Mouse (Mus musculus) monocyte, adult 5-6 weeks (primary cell): ENCODE results near the gene Slc1a3. TPM values are rescaled to one million over a fixed set of nuclear protein-coding genes. Genes with fewer than 3 reads are reported as not detected.

Experiments used
- ATAC-seq: fragments of 153-309, 156-312 bp; replicated peaks from 2 replicates; pipeline ENCODE4 v1.8.0; 2017; ENCODE audit warnings: mild to moderate bottlenecking; ENCODE audit not compliant: low TSS enrichment, insufficient number of reproducible peaks, severe bottlenecking, poor library complexity, low FRiP score
- total RNA-seq: library from RNA; stranded (forward); fragments of 200-1000, 200-491, 200-594 nt; gene quantifications from 3 replicates; pipeline ENCODE4 v1.2.3, GENCODE M21; 2017

Slc1a3 gene
- total RNA-seq, 1 experiment from 2014 or later = 0.38 TPM

GRCm38 (mm10) chr15:8665675-8666350 is 44.8 kb downstream of the Slc1a3 start:
- ATAC-seq = no peak

DNA sequence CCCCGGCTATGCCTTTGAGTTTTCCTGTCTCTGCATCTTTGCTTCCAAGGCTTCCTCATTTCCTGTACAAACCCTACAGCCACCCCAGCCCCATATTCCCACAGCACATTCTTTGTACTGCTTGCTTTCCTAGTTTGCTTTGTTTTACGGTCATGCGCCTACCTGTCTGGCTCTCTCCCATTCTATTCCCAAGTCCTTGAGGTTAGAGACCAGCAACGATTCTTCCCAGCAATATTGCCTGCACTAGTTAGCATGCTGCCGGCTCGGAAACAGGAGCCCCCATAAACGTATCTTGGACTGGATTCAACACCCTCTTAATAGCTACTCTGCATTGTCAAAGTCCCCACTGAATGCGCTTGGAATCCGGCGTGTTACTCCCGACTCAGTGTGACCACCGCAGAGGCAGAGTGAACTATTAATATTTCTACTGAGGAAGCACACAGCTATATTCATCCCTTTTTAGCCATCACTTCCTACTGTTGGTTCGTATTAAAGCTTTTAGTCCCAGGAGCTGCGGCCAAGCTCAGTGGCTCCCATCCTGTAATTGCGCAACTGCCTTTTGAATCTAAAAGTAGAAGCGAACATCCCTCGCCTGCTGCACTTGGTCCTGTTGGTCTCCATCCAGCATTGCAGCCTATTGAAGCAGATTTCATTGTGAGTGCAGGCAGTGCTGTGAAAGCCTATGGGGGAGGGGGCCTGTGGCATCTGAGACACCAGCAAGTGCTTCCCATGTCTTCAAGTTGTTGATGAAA is 47.0 kb downstream of the Slc1a3 start:
- ATAC-seq = no peak

DNA sequence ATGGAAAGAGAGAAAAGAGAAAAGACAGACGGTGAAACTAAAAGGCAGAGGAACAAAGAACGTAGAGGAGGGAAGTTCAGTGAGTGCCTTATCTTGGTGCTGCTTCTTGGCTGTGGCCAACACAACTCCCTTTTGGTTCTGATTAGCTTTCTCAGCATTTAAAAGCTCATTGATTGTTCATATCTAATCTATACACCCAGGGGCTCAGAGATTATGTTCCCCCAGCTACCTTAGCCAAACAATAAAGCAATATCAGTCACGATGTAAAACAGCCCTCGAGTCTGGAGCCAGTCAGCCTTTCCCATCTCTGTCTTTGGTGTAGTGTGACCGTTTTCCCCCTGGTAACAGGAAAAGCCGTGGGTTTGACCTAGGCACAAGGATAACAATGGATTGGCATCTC is 48.7 kb downstream of the Slc1a3 start:
- ATAC-seq = no peak

GRCm38 (mm10) chr15:8659977-8660376 is 50.6 kb downstream of the Slc1a3 start:
- no peak for ATAC-seq

- no peak for ATAC-seq
Observed at GRCm38 (mm10) chr15:8659483-8659971, 51.0 kb downstream of the Slc1a3 start.

GRCm38 (mm10) chr15:8658086-8658980 is 52.2 kb downstream of the Slc1a3 start:
- no peak for ATAC-seq

- ATAC-seq = no peak
Observed at GRCm38 (mm10) chr15:8655251-8655650, 55.3 kb downstream of the Slc1a3 start.

GRCm38 (mm10) chr15:8652637-8653036 is 57.9 kb downstream of the Slc1a3 start:
- no peak for ATAC-seq

GRCm38 (mm10) chr15:8643997-8644692 is 66.4 kb downstream of the Slc1a3 start:
- ATAC-seq = no peak

GRCm38 (mm10) chr15:8639856-8640255 is 70.7 kb downstream of the Slc1a3 start:
- no peak for ATAC-seq

DNA sequence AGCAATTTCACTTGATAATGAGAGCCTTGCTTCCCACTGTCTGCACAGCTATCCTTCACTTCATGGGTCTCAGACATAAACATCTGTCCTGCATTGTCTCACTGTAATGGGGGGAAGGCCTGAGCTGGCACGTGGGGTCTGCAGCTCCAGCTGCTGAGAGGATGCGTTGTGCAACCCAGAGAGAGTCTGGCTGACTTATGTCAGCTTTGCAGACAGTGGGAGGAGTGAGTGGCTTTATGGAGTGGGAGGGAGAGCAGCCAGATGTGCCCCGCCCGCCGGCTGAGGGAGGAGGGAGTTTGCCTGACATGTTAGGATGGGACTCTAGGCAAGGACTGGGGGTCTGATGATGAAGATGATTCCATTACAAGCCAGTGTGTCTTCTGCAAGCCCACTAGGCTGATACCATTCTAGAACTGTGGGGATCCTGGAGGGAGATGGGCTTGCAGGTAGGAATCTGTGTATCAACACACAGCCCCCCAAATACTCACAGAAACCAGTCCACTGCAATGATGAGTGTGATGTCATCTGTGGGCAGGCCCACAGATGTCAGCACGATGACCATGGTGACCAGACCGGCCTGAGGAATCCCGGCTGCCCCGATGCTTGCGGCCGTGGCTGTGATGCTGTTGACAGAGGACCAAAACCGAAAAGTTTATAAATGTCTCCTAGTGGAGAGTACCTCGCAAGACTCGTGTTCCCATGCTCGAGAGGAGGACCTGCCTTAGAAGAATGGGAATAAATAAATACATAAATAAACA is 71.8 kb downstream of the Slc1a3 start:
- ATAC-seq = no peak

DNA sequence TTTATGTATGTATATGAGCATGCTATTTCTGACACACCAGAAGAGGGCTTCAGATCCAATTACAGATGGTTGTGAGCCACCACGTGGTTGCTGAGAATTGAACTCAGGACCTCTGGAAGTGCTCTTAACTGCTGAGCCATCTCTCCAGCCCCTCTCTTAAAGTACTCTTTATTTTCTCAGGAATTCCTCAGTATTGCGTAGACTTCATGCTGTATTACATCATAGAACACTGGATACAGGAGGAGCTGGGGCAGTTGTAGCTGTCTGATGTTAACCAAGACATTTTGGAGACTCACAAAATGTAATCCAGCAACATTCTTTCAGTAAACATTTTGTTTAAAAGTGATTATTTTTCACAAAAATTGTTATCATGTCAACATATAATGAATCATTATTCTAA is 73.3 kb downstream of the Slc1a3 start:
- no peak for ATAC-seq

DNA sequence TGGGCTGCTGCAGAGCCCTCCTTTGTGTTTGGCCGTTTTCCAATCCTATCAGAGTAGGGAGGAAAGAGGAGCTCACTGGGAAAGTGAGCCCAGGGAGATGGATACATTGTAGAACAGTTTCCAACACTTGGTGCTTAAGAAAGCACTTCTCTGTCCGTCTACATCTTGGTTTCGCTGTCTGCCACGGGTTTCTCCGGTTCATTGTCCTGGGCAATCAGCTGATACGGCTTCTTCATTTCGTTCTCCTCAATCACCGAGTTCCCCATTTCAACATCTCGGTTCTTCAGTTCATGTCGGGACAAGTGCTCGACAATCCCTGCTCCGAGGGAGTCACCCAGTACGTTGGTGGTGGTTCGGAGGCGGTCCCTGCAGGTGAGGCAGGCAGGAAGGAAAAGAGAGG is 74.6 kb downstream of the Slc1a3 start:
- no peak for ATAC-seq

GRCm38 (mm10) chr15:8634807-8635206 is 75.8 kb downstream of the Slc1a3 start:
- no peak for ATAC-seq

- ATAC-seq = no peak
Observed at GRCm38 (mm10) chr15:8634355-8634754, 76.2 kb downstream of the Slc1a3 start.

GRCm38 (mm10) chr15:8633375-8633774 is 77.2 kb downstream of the Slc1a3 start:
- ATAC-seq = no peak

DNA sequence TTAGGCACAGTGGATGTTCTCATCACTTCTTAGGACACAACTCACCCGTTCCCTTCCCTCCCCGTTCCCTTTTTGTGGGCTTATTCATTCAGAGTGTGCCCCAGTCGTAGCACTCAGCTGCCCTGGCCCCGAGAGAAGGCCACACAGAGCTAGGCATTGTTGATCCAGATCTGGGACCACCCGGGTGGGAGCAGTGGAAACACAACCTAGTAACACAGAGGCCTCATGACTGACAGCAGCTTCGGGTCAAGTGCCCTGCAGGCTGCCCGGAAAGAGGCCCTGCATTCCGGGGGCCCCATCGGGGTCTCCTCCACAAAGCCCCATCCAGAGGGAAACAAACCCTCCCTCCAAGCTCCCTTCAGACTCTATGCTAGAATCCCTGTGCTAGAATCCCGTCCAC is 78.2 kb downstream of the Slc1a3 start:
- ATAC-seq = no peak

- no peak for ATAC-seq
Observed at GRCm38 (mm10) chr15:8629317-8629831, 81.2 kb downstream of the Slc1a3 start.
